In genomic region chr14:37127652-37128051, GRCm38 (mm10) we compare ENCODE assay signal across 11 mouse cellular contexts. TPM values are rescaled to one million over a fixed set of nuclear protein-coding genes. Genes with fewer than 3 reads are reported as not detected.
DNase-seq lines count a peak whose midpoint lies in the region; ATAC-seq and TF ChIP-seq lines count a peak whose summit lies in the region.
"Had no signal": no experiment of that assay in that cellular context is flagged by ENCODE, and none has a peak within 500 bp of the region (broad histone marks: within the 10 kb centered on the region; RNA-seq: fewer than 3 reads in every experiment).

No protein-coding gene starts in this region.

- peak; percentile 25 for DNase-seq in adrenal gland, adult 2 months
- DNase-seq in adrenal gland, adult 18-20 months (ENCODE audit: low spot score in 2 of 2) = no peak
- DNase-seq in layer of hippocampus, adult 2 months (ENCODE audit: low spot score in 2 of 2) = peak; percentile 53 to 56
- no peak for DNase-seq in layer of hippocampus, postnatal 36 days
- peak; percentile 61 for DNase-seq in MN1 (ENCODE audit: low spot score)
- peak; percentile 72 for DNase-seq in embryo, embryonic 10.5 days (ENCODE audit: low spot score)
- DNase-seq in liver, embryonic 14.5 days (ENCODE audit: low read depth in 3 of 3, low spot score in 3 of 3) = peak; percentile 22 to 25 (median 22)
- DNase-seq in thymus, postnatal 4 days = peak; percentile 57

- ATAC-seq in liver, embryonic 14.5 days (ENCODE audit: insufficient read depth) = no peak

- H3K36me3 ChIP-seq in liver, embryonic 14.5 days (replicated peaks; ENCODE audit: control insufficient read depth, insufficient read depth, low read depth) = peaks cover 83% of the 10 kb centered on the region

- H3K27ac ChIP-seq in layer of hippocampus, adult 2 months = no peak overlapping the region
- H3K27ac ChIP-seq in liver, embryonic 14.5 days = no peak overlapping the region
- H3K27ac ChIP-seq: lung, embryonic 15.5 days had no signal

- H3K27me3 ChIP-seq in liver, embryonic 14.5 days (ENCODE audit: control insufficient read depth, insufficient read depth, low read length) = no peaks in the 10 kb centered on the region
- H3K27me3 ChIP-seq: lung, embryonic 15.5 days had no signal

- no peaks in the 10 kb centered on the region for H3K9me3 ChIP-seq in liver, embryonic 14.5 days (ENCODE audit: control insufficient read depth, low read length)
- H3K9me3 ChIP-seq: lung, embryonic 15.5 days had no signal

- TF ChIP-seq EP300 in liver, embryonic 14.5 days (IDR thresholded peaks at IDR 0.05; ENCODE audit: low read depth) = no peak

- no peak overlapping the region for H3K4me3 ChIP-seq in layer of hippocampus, adult 2 months
- H3K4me3 ChIP-seq in liver, embryonic 14.5 days (ENCODE audit: insufficient read depth in 1 of 2, low read depth in 2 of 2, low read length in 2 of 2) = no peak overlapping the region
- H3K4me3 ChIP-seq: lung, embryonic 15.5 days had no signal

- peak; percentile 90 for TF ChIP-seq CTCF in layer of hippocampus, adult 2 months (conservative IDR thresholded peaks at IDR 0.05)
- peak; percentile 67 for TF ChIP-seq CTCF in liver, embryonic 14.5 days (IDR thresholded peaks at IDR 0.05; ENCODE audit: low read depth)

- WGBS in liver, embryonic 14.5 days (ENCODE audit: insufficient replicate concordance) = 51% methylated on average over 4 of the region's 4 CpGs

- H3K4me2 ChIP-seq in liver, embryonic 14.5 days (ENCODE audit: low read depth) = no peak overlapping the region
- H3K4me2 ChIP-seq: lung, embryonic 15.5 days had no signal

- H3K4me1 ChIP-seq in liver, embryonic 14.5 days (replicated peaks; ENCODE audit: control insufficient read depth in 2 of 2, insufficient read depth in 2 of 2, low read length in 1 of 2) = no peaks in the 10 kb centered on the region
- H3K4me1 ChIP-seq: lung, embryonic 15.5 days had no signal

- H3K9ac ChIP-seq in liver, embryonic 14.5 days (replicated peaks) = no peak overlapping the region
- H3K9ac ChIP-seq: lung, embryonic 15.5 days had no signal

RNA-seq across cellular contexts. Expression of gene Ghitm, which starts 7.4 kb away (rescaled TPM):
- total RNA-seq in adrenal gland, adult 2 months (2021) = 100 to 1,000 TPM; 752 to 904 TPM
- polyA plus RNA-seq in adrenal gland, adult 2 months (2012; rRNA removed) = 135 and 189 TPM in 2 replicates
- 100 to 1,000 TPM; 776 to 801 TPM for total RNA-seq in adrenal gland, adult 18-20 months (2021)
- total RNA-seq in layer of hippocampus, adult 2 months (2021) = 100 to 1,000 TPM; 412 to 415 TPM
- 100 to 1,000 TPM; 391 to 413 TPM for total RNA-seq in layer of hippocampus, postnatal 36 days (2021)
- 64.5 and 88.4 TPM in 2 replicates for polyA plus RNA-seq in liver, embryonic 14.5 days (2012; rRNA removed)
- 231 and 243 TPM in 2 replicates for polyA plus RNA-seq in liver, embryonic 14.5 days (2014; fragmentation: Nextera tagmentation; extraction: Ambion mirVana)

RNA-seq across cellular contexts. Expression of gene 2610528A11Rik, which starts 13.8 kb away (rescaled TPM):
- total RNA-seq in adrenal gland, adult 2 months (2021) = 1 to 10 TPM in 1 of 2 experiments, under 1 TPM in 1; 0.55 to 1.9 TPM
- 0.16 and 0.22 TPM in 2 replicates for polyA plus RNA-seq in adrenal gland, adult 2 months (2012; rRNA removed)
- total RNA-seq in adrenal gland, adult 18-20 months (2021) = under 1 TPM in 1 of 2 experiments, not detected in 1; 0.83 TPM
- 1 to 10 TPM in 1 of 2 experiments, under 1 TPM in 1; 0.71 to 1.2 TPM for total RNA-seq in layer of hippocampus, adult 2 months (2021)
- 1 to 10 TPM in 1 of 2 experiments, under 1 TPM in 1; 0.52 to 1.4 TPM for total RNA-seq in layer of hippocampus, postnatal 36 days (2021)
- 0.35 and 0.54 TPM in 2 replicates for polyA plus RNA-seq in liver, embryonic 14.5 days (2012; rRNA removed)
- not detected in 2 replicates for polyA plus RNA-seq in liver, embryonic 14.5 days (2014; fragmentation: Nextera tagmentation; extraction: Ambion mirVana)

RNA-seq across cellular contexts. Expression of gene Cdhr1, which starts 29.5 kb away (rescaled TPM):
- not detected for total RNA-seq in adrenal gland, adult 2 months (2021)
- 0.08 TPM in 1 of 2 replicates, not detected in the other for polyA plus RNA-seq in adrenal gland, adult 2 months (2012; rRNA removed)
- not detected for total RNA-seq in adrenal gland, adult 18-20 months (2021)
- total RNA-seq in layer of hippocampus, adult 2 months (2021) = 10 to 100 TPM in 1 of 2 experiments, 1 to 10 TPM in 1; 8.5 to 10.1 TPM
- total RNA-seq in layer of hippocampus, postnatal 36 days (2021) = 1 to 10 TPM; 7.5 to 8.5 TPM
- 0.02 TPM in 2 replicates for polyA plus RNA-seq in liver, embryonic 14.5 days (2012; rRNA removed)
- polyA plus RNA-seq in liver, embryonic 14.5 days (2014; fragmentation: Nextera tagmentation; extraction: Ambion mirVana) = not detected in 2 replicates

RNA-seq across cellular contexts. Expression of gene Lrit2, which starts 59.9 kb away (rescaled TPM):
- not detected for total RNA-seq in adrenal gland, adult 2 months (2021)
- not detected in 2 replicates for polyA plus RNA-seq in adrenal gland, adult 2 months (2012; rRNA removed)
- not detected for total RNA-seq in adrenal gland, adult 18-20 months (2021)
- not detected for total RNA-seq in layer of hippocampus, adult 2 months (2021)
- total RNA-seq in layer of hippocampus, postnatal 36 days (2021) = not detected
- polyA plus RNA-seq in liver, embryonic 14.5 days (2012; rRNA removed) = not detected in 2 replicates
- not detected in 2 replicates for polyA plus RNA-seq in liver, embryonic 14.5 days (2014; fragmentation: Nextera tagmentation; extraction: Ambion mirVana)
- polyA plus RNA-seq: frontal cortex, adult 2 months; lung, embryonic 15.5 days; stomach, embryonic 16.5 days had no signal

Comparison
In these comparisons a context has a peak if more than half of its experiments do, and no peak if none do; other contexts are left out.
1. DNase-seq: peak in adrenal gland, adult 2 months (single experiment), layer of hippocampus, adult 2 months (2 of 2), MN1 (single experiment), embryo, embryonic 10.5 days (single experiment), liver, embryonic 14.5 days (3 of 3) and thymus, postnatal 4 days (single experiment); none in adrenal gland, adult 18-20 months (0 of 2) and layer of hippocampus, postnatal 36 days (0 of 2).
2. RNA of gene Cdhr1, which starts 29.5 kb away (total RNA-seq): 8.5 to 10.1 TPM in layer of hippocampus, adult 2 months and 7.5 to 8.5 TPM in layer of hippocampus, postnatal 36 days; not detected in adrenal gland, adult 2 months and not detected in adrenal gland, adult 18-20 months; every median in the first group is over 4 times any median in the second.